Mouse (Mus musculus): ENCODE results near the gene Zfp931.
"Not testable (repeated sequence)": the region's sequence is repeated elsewhere in the genome, so short reads cannot be mapped to it uniquely, and the experiment has no call there.

The Zfp931 gene

DNA sequence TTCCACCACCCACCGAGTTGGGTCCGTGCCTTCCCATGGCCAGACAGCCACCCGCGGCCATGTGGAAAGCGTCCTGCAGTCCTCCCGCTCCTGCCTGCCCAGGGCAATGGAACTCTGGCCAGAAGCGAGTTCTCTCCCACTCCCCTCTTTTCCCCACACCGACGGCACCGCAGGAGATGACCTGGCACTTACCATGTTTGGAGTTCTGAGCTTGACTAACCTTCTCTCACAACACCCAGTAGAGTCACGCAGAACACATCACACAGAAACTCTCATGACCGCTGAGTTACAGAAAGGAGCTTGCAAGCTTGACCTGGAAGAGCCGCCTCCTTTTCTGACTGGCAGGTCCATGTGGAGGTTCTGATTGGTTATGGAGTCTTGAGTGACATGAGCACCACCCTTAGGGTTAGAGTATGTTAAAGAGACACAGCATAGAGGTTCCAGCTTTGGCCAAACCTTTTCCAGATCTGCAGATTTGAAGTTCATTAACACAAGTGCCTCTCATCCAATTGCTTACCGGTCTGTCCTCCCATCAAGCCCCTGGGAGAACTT is at the start of gene Zfp931:
Zfp931 (minus strand) TSS at position 311 of the 552 bp plus-strand sequence.
- DNase-seq = not testable (repeated sequence)

DNA sequence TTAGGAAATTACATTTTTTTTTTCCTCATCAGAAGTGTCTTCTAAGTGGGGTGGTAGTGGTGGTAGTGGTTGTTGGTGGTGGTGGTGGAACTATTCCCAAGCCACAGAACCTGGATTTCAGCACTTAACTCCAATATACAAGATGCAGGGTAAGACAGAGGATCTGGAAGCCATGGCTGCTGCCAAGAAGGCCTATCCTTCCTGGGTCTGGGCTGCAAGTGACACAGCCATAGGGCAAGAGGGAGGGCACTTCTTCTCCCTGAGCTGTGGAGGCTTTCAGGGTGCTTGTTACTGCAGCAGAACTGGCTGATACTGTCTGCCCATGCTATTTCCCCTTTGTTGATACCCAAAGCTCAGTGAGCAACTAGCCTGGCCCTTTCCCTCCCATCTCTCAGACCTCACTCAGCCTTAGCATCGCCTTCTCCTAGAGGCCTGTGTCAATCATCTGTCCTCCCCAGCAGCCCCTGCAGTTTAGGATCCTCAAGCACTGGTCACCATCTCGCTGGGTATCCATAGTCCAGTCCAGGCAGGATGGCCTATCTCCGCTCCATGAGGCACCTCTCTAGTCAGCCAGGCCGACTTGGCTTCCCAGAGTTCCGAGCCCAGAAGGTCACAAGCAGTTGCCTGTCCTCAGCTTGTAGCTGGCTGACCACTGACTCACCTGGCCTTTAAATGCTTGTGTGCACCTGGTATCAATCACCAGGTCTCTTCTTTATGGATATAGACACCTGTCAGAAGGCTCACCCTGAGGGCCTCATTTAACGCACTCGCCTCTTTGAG is 48.0 kb upstream of the Zfp931 start:
- DNase-seq = peak; percentile 3

DNA sequence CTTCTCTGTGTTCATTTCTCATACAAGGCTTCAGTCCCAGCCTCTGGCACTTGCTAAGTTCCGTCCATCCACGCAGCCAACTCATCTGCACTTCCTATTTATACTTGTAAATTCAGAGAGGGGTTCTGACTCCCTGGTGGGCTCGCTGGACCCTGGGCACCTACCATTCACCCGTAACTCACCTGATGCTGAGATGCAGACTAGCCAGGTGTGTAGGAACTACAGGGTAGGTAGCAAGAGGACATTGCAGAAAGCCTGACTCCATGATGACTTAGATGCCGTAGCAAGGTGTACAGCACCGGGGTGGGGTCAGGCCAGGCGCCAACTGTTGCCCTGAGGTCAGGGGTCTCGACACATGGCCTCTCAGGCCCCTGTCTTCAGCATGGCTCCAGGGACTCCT is 47.2 kb upstream of the Zfp931 start:
- peak; percentile 2 for DNase-seq

DNA sequence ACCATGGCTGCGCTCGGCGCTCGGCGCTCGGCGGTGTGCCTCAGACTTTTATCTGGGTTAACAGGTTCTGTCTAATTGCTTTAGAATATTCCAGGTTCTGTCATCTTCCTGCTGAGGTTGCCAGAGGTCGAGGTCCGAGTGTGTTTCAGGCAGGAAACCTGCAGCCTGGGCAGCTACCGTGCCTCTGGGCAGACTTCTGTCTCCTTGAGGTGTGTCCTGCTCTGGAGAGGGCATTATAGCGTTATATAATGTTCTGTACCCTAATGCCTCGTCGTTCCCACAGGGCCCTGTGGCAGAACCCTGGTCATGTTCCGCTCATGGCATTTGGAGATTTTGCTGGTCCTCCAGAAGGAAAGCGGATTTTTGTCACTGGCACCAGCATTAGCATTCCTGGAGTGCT is 45.2 kb upstream of the Zfp931 start:
- DNase-seq = peak; percentile 1

DNA sequence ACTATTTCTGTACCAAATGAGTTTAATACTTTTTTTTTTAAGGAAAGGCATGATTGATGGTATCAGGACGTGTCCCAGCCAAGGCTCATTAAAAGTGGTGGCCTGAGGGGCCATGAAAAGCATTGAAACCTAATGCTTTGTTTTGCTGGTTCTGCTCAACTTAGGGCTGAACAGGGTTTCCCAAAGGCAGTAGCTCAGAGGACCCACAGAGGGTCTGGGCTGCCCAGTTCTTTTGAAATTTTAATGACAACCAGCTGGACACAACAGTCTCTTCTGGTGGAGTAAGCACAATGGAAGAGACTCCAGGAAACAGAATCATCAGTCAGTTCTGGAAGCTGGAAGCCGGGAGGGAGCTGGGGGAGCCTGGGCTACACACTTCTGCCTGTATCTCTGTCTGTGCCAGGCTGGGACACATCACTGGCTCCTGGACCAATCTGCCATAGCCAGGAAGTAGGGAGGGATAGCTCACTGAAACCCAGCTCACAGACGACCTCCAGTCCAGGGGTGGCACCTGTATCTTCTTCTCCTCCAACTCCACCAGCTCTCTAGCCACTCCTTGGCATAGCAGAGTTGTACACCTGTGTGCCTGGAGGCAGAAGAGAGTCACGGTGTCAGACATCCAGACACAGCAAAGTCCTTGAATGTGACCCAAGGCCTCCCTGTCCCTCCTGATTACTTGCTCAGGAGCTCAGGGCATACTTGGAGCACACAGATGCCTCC is 43.8 kb upstream of the Zfp931 start:
- DNase-seq = peak; percentile 3

DNA sequence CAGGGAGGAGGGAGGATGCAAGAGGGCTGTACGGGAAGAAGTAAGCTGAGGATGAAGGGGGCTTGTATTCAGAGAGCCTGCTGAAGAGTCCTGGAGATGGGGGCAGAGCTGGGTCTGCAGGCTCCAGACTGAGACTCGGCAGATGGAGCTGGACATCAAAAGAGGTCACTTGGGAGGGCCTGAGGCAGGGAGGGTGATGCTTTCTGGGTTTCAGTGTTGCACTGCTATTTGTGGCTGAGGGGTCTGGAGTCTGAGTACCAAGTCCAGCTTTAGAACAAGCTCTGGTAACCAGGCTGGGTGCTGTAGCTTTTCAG is 43.1 kb upstream of the Zfp931 start:
- peak; percentile 2 for DNase-seq

DNA sequence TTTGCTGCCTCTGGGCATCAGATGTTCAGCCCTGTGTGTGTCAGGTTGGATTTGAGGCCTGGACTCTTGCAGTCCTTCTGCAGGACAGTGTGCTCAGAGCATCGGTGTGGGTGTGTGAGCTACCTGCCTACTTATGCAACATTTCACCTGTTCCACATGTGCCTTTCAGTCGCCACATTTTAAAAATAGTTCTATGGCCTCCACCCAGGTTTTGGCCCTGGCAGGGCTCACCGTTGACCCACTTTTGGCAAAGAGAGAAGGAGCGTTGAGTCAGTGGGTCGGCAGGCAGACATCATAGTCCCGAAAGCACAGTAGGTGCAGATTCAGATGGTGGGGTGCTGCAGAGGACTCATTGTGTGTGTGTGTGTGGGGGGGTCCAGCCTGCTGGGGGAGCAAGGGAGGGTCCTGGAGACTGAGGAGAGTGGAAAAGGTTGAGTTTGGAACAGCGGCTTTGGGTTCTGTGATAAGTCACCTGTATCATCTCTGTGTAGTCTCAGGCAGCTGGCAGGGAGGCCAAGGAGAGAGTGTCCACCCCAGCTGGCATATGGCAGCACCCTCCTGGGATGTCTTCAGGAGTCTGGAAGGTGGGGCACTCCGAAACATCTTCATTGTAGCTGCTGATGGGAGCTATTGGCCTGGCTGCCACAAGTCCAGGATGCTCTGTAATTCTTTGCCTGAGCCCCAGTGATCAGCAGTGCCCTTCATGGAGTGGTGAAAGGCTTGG is 42.5 kb upstream of the Zfp931 start:
- peak; percentile 2 for DNase-seq

DNA sequence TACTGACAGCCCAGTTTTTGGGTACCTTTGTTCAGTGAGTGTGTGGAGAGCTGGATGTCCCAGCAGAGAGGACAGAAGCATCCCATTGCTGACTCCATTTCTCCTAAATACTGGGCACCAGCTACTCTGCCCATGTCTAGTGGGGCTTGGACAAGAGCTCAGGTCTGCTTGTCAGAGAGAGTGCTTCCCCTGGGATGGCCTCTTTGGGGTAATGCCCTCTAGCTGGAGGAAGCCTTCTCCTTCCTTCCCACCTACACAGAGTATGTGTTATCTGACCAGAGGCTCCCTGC is 42.0 kb upstream of the Zfp931 start:
- no peak for DNase-seq

DNA sequence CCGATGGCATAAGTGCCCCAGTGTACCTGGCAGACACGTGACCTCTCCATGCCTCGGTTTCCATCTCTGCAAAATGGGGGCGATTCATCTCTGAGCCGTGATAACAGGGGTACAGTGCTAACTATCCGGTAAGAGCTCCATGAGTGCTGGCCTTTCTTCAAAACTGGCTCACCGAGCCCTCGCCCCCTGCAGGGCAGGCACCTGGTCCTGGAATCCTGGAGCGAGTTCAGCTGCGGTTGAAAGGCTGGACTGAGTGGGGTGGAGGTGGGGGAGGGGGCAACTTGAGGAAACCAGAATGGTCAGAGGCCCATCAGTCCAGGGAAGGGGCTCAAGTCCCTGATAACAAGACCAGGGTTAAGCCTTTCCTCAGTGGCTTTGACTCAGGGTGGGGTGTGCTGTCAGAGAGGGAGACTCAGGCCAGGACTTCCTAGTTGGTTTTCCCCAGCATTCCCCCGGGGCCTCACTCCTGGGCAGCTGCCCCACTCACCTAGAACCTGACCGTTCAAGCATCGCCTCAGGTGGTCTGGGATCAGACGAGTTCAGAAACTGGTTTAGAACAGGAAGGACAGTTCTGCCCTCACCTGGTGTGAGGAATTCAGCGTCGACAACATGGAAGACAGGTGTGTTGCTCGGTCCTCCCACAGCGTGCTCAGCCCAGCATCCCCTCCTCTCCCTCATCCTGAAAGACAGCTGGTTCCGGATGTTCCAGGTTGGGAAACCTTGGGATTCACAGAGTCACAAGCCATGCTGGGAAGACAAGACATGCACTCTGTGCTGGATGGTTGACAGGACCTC is 41.5 kb upstream of the Zfp931 start:
- peak; percentile 3 for DNase-seq

DNA sequence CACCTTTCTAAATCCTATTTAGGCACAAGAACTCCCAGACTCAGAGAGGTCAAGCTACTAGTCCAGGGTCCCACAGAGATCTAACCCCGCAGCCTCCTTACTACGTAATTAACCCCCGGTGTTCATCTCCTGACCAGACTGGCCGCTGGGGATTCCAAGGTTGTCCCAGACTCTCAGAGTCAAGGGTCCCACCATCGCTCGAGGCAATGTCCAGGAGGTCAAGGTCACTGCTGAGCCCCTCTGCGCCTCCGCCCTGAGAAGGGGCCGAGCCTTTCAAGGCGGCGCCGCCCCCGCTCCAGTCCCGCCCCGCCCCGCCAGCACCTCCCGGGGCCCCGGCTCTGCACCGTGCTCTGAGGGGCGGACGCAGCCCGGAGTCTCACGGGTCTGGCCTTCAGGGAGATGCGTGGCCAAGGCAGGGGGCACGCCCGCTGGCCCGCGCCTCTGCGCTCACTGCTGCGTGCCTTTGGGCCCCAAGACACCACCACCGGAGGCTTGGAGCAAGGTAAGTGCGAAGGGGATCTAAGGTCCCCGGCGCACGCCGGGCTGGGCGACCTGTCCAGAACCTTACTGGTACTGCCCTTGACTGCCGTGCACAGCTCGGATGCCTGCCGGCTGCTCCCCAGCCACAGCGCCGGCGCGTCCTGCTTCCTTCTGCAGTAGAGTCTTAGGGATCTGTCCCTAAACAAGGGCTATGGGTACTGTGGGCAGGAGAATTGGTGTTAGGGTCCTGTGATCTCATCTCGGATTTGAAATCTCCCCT is 40.7 kb upstream of the Zfp931 start, which contains the start of gene Phactr3:
Phactr3 (plus strand) TSS at position 175 of the 760 bp plus-strand sequence.
- DNase-seq = peak; percentile 16

DNA sequence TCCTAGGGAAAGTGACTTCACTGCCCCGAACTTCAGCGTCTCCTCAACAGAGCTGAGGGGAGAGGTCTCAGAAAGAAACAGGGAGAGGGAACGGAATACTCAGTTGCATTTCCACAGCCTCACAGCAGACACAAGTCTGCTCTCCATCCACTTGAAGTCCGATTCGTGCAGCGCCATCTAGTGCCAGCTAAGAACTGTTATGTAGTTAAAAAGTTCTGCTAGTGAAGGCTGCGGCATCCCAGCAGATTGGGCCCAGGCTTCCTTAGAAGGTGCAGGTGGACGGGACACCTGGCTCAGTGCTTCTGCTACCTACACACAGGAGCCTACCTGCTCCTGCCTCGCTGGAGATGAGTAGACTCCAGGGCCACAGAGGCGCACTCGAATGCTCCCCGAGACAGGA is 39.7 kb upstream of the Zfp931 start:
- DNase-seq = peak; percentile 63

DNA sequence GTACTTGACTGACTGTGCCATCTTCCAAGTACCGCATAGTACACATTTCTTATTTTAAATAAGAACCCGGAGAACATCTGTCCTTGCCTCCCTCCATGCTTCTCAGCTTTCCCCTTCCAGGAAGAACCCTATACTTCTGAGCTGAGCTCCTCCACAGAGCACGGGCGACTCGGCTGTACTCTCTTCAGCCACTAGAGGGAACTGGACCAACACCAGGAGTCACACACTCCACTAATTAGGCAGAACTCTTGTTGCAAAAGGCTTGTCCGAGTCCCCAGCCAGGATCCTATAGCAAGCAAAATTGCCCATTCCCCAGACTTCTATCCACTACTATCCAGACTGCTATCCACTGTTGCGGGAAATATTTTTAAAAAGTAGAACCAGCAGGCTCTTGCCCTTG is 23.7 kb upstream of the Zfp931 start:
- peak; percentile 71 for DNase-seq

DNA sequence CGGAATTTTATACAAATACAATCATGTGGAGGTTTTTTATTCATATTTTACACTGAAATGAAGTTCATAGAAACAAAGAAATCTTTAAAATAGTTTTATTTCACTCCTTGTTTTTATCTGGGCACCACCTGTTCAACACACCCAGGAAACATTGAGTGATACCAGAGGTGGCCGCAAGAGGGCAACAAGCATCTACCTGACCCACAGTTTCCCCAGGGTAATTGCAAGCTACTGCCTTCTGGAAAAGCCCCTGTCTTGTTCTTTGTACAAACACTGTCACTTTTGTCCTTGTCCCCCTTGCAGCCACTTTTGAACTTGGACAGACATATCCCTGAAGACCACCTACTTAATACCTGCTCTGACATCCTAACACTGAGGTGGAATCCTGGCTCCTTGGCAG is 19.7 kb upstream of the Zfp931 start:
- peak; percentile 59 for DNase-seq

DNA sequence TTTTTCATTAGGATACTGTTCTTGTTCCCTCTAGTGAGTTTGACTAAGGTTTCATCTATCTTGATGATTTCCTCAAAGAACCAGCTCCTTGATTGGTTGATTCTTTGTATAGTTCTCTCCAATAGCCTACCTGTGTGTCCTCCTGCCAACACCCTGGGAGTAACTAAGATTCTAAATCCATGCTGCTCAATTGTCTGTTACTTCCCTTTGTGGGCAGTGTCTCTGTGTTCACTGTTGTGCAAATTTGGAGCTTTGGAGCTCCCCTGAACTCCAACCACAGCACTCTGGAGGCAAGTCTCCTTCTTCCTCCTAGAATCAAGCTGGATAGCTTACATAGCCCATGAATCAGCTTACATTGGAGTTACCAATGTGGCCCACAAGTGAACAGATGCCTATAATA is 11.3 kb upstream of the Zfp931 start:
- no peak for DNase-seq

DNA sequence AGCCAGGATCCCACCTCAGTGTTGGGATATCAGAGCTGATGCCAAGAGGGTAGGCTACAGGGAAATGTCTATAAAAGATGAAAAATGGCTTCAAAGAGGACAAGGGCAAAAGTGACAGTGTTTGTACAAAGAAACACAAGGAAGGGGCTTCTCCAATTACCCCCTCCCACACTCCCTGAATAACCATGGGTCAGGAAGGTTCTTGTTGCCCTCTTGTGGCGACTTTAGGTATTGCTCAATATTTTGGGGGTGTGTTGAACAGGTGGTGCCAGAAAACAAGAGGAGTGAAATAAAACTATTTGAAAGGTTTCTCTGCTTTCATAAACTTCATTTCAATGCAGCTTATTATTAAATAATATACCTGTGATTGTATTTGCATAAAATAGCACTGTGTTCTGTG is 20.1 kb downstream of the Zfp931 start:
- no peak for DNase-seq

DNA sequence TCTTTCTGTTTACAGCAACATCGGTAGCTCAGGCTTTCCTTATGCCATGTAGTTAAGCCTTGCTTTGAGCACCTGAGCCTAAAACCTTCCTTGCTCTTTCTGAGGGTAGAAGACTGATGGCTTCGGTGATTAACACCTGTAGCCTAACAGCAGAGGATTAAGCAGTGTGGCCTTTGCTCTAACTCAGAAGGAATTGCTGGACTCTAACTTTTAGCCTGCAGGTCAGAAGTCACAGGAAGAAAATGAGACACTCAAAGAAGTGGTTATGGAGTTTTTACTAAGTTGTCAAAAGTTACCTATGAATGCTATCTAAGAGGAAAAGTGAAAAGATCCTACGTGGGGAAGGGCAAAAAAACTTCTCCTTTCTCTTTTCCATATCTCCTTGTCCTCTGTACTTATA is 50.7 kb downstream of the Zfp931 start:
- DNase-seq = not testable (repeated sequence)

DNA sequence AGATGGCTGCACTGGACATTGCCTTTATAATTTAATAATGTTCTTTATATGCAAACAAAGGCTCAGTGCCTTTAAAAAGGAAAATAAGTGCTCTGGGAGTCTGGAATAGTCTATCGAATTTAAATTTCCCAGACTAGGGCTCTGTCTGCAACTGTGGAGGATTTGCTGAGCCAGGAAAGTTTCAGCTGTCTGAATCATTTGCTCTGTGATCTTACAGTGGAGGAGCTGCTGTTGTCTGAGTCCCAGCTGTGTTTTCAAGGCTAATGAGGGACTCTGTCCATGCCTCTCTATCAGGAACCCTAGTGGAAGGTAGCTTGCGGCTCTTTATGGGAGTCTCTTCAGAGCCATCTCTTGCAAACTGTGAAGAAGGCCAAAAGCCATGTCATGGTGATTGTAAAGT is 54.4 kb downstream of the Zfp931 start:
- not testable (repeated sequence) for DNase-seq

DNA sequence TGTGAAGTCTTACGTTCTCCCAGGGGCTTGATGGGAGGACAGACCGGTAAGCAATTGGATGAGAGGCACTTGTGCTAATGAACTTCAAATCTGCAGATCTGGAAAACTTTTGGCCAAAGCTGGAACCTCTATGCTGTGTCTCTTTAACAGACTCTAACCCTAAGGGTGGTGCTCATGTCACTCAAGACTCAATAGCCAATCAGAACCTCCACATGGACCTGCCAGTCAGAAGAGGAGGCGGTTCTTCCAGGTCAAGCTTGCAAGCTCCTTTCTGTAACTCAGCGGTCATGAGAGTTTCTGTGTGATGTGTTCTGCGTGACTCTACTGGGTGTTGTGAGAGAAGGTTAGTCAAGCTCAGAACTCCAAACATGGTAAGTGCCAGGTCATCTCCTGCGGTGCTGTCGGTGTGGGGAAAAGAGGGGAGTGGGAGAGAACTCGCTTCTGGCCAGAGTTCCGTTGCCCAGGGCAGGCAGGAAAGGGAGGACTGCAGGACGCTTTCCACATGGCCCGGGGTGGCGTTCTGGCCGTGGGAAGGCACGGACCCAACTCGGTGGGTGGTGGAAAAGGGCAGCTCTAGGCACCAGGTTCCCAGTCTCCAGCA is 55.2 kb downstream of the Zfp931 start, which contains the start of gene Zfp971:
Zfp971 (plus strand) TSS at position 274 of the 601 bp plus-strand sequence.
- peak; percentile 53 for DNase-seq

DNA sequence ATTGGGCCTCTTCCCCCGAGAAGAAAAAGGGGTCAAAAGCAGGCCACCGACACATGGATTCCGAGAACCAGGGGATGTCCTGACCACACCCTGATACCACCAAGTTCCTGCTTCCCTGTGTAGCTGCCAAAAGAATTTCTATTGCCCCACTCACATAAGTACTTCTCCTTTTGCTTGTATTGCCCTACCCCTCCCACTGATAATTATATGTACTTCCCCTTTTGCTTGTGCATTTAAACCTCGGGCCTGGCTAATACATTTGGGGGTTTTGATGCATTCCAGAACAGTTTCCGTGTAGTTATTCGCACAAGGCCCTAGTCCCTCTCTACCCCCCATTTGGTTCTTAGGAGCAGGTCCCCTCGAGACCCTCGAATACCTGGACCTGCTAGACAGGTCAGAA is 57.5 kb downstream of the Zfp931 start:
- DNase-seq = not testable (repeated sequence)

DNA sequence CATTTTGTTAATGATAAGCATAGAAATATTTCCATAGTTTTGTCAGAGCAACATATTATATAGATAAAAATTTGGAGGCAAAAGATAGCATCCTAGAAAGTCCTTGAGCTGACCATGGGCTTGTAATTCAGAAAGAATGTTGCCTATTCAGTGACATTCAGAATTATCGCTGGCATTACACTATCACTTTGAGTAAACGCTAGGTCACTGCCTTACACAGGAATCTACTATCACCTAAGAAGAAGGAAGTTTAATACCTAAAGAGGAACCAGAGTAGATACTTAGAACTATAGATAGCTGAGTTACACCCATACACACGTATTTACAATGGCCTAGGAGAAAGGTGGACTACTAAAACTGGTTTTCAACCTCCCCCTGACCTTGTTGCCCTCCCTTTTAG is 58.8 kb downstream of the Zfp931 start:
- DNase-seq = not testable (repeated sequence)
